Mouse (Mus musculus): ENCODE measurements at regions not wholly inside any gene's neighbourhood (a gene's known extent, or its start where the extent isn't known, plus 50 kb on each side); places are given as distances from the start of the nearest gene placed in this dataset.

DNA sequence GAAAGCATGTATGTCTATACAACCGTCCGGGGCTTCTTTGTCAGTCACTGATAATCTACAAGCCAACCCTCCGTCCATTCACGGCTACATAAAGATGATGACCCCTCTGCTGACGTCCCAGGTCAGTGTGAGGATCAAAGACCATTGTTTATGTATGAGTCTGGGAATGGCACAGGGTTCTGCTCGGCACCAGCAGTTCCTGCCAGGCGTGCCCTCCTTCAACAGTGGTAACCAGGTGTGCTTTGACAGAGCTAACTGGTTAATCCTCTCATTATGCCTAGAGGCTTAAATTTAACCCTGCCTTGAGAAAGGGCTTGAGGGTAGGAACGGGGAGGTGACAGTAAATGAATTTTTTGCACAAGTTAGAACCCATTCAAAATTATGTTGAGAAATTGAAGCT lies 58.2 kb upstream of the Ttc29 start:
- DNase-seq (ENCODE audit: low spot score) = no peak

- DNase-seq (ENCODE audit: low spot score) = no peak
Observed at GRCm38 (mm10) chr8:78162046-78162445, 51.1 kb upstream of the Ttc29 start.

- no peak for DNase-seq (ENCODE audit: low spot score)
Observed at GRCm38 (mm10) chr8:78162763-78163508, 50.2 kb upstream of the Ttc29 start.
